ENCODE assay signal across 14 mouse cellular contexts in the genomic region with DNA sequence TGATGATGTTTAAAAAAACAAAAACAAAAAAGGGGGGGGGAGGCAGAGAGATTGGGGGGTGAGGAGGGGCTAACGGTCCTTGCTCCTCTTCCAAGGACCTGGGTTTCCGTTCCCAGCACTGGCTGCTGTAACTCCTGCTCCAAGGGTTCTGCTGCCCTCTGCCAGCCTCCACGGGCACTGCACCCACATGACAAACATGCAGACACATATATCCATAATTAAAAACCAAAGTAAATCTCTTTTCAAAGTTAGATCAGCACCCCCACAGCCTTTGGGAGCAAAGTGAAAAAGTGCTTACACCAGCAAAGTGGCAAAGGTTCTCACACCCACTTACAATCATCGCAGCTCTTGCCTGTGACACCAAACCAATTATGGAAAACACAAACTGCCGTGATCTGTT. TPM values are rescaled to one million over a fixed set of nuclear protein-coding genes. Genes with fewer than 3 reads are reported as not detected.
A peak's percentile ranks its signal among the peaks of the same experiment; 100 is the strongest.
DNase-seq lines count a peak whose midpoint lies in the region; ATAC-seq and TF ChIP-seq lines count a peak whose summit lies in the region.
"Had no signal": no experiment of that assay in that cellular context is flagged by ENCODE, and none has a peak within 500 bp of the region (broad histone marks: within the 10 kb centered on the region; RNA-seq: fewer than 3 reads in every experiment).

No protein-coding gene starts in this region.

- no peak for ATAC-seq in kidney, postnatal 0 days (replicated peaks; ENCODE audit: low FRiP score, low read depth)
- no peak for ATAC-seq in kidney, embryonic 15.5 days (replicated peaks; ENCODE audit: low FRiP score)

- TF ChIP-seq POLR2A in thymus, adult 2 months (IDR thresholded peaks at IDR 0.05; ENCODE audit: control insufficient read depth, extremely low read depth, insufficient read depth, low read length, poor library complexity): no peak
- no peak for TF ChIP-seq POLR2A in MEL (IDR thresholded peaks at IDR 0.05; ENCODE audit: control insufficient read depth in 1 of 2, insufficient read depth in 1 of 2, low read depth in 1 of 2, low read length in 2 of 2, poor library complexity in 1 of 2)
- TF ChIP-seq POLR2A in small intestine, adult 2 months (IDR thresholded peaks at IDR 0.05; ENCODE audit: low read depth, low read length): no peak

- H3K4me1 ChIP-seq in kidney, postnatal 0 days (replicated peaks; ENCODE audit: insufficient read depth, low read length): no peaks in the 10 kb centered on the region
- peaks cover 45% of the 10 kb centered on the region for H3K4me1 ChIP-seq in kidney, embryonic 15.5 days
- peaks cover 9% of the 10 kb centered on the region for H3K4me1 ChIP-seq in thymus, adult 2 months (replicated peaks; ENCODE audit: control insufficient read depth, insufficient read depth, low read length)
- H3K4me1 ChIP-seq in MEL (ENCODE audit: control insufficient read depth in 1 of 2, insufficient read depth in 2 of 2, low read length in 2 of 2): peaks cover 10 to 19% of the 10 kb centered on the region in 2 experiments
- peaks cover 8% of the 10 kb centered on the region; the same call in 1 of the 2 replicates for H3K4me1 ChIP-seq in small intestine, adult 2 months (ENCODE audit: control insufficient read depth, insufficient read depth, insufficient read length, low read length)
- H3K4me1 ChIP-seq: neural tube, embryonic 15.5 days had no signal

- peak; percentile 34 for TF ChIP-seq RAD21 in MEL (IDR thresholded peaks at IDR 0.05; ENCODE audit: low read depth, low read length)

- no peak overlapping the region for H3K27ac ChIP-seq in kidney, postnatal 0 days
- H3K27ac ChIP-seq in kidney, embryonic 15.5 days: no peak overlapping the region
- H3K27ac ChIP-seq in thymus, adult 2 months (ENCODE audit: control insufficient read depth, insufficient read depth, low read length): no peak overlapping the region
- H3K27ac ChIP-seq in MEL (ENCODE audit: control insufficient read depth, low read depth, low read length): no peak overlapping the region
- no peak overlapping the region for H3K27ac ChIP-seq in small intestine, adult 2 months (ENCODE audit: insufficient read depth, low read depth, low read length)
- H3K27ac ChIP-seq: liver, embryonic 15.5 days; neural tube, embryonic 15.5 days had no signal

- no peaks in the 10 kb centered on the region for H3K27me3 ChIP-seq in kidney, postnatal 0 days (ENCODE audit: insufficient read depth, low read length)
- H3K27me3 ChIP-seq in kidney, embryonic 15.5 days: no peaks in the 10 kb centered on the region
- H3K27me3 ChIP-seq in thymus, adult 2 months (ENCODE audit: control insufficient read depth, insufficient read depth, low read length): no peaks in the 10 kb centered on the region
- H3K27me3 ChIP-seq in MEL (ENCODE audit: control insufficient read depth in 1 of 2, insufficient read depth in 2 of 2, low read length in 2 of 2): no peaks in the 10 kb centered on the region
- no peaks in the 10 kb centered on the region for H3K27me3 ChIP-seq in small intestine, adult 2 months (ENCODE audit: control insufficient read depth, insufficient read depth, low read length)
- H3K27me3 ChIP-seq: liver, embryonic 15.5 days; neural tube, embryonic 15.5 days had no signal

- H3K4me3 ChIP-seq in kidney, postnatal 0 days (replicated peaks; ENCODE audit: low read depth, low read length): no peak overlapping the region
- no peak overlapping the region for H3K4me3 ChIP-seq in kidney, embryonic 15.5 days (replicated peaks)
- no peak overlapping the region for H3K4me3 ChIP-seq in thymus, adult 2 months (ENCODE audit: control insufficient read depth, insufficient read depth, low read length)
- H3K4me3 ChIP-seq in MEL (ENCODE audit: control insufficient read depth in 1 of 2, insufficient read depth in 1 of 2, low read depth in 2 of 2, low read length in 2 of 2): no peak overlapping the region
- H3K4me3 ChIP-seq in small intestine, adult 2 months (ENCODE audit: low read depth, low read length): no peak overlapping the region
- H3K4me3 ChIP-seq: erythroblast, embryonic 14.5 days; liver, embryonic 15.5 days; neural tube, embryonic 15.5 days had no signal

- H3K36me3 ChIP-seq in kidney, postnatal 0 days (ENCODE audit: insufficient read depth, low read length): no peaks in the 10 kb centered on the region
- H3K36me3 ChIP-seq in kidney, embryonic 15.5 days: 0 out of 2 replicates have a peak, but pooled peaks cover 5% of the 10 kb centered on the region
- peaks cover 9% of the 10 kb centered on the region for H3K36me3 ChIP-seq in thymus, adult 2 months (ENCODE audit: control insufficient read depth, insufficient read depth, low read length)
- peaks cover 0 to 17% of the 10 kb centered on the region in 2 experiments; a peak in 3 of 4 replicates for H3K36me3 ChIP-seq in MEL (ENCODE audit: control insufficient read depth in 1 of 2, insufficient read depth in 2 of 2, low read length in 2 of 2)
- H3K36me3 ChIP-seq in small intestine, adult 2 months (ENCODE audit: control insufficient read depth, insufficient read depth, low read length): 0 out of 2 replicates have a peak, but pooled peaks cover 3% of the 10 kb centered on the region
- H3K36me3 ChIP-seq: liver, embryonic 15.5 days had no signal

- no peak for TF ChIP-seq EP300 in MEL (IDR thresholded peaks at IDR 0.05; ENCODE audit: low read depth in 1 of 2, low read length in 2 of 2)

- no peak overlapping the region for H3K9ac ChIP-seq in kidney, postnatal 0 days (ENCODE audit: low read depth, low read length)
- H3K9ac ChIP-seq in kidney, embryonic 15.5 days: no peak overlapping the region
- H3K9ac ChIP-seq in MEL (ENCODE audit: control insufficient read depth, low read depth, low read length, poor library complexity, severe bottlenecking): no peak overlapping the region
- H3K9ac ChIP-seq: liver, embryonic 15.5 days; neural tube, embryonic 15.5 days had no signal

- TF ChIP-seq CTCF in kidney, postnatal 0 days (IDR thresholded peaks at IDR 0.05; ENCODE audit: low read depth): peak; percentile 41
- TF ChIP-seq CTCF in thymus, adult 2 months (IDR thresholded peaks at IDR 0.05; ENCODE audit: borderline replicate concordance, control insufficient read depth, extremely low read depth, insufficient read depth, low read length, poor library complexity): 0 out of 2 replicates have a peak, but pooled peaks have one; percentile 23
- peak; percentile 40 to 70 (median 49); a peak in 5 of 6 replicates for TF ChIP-seq CTCF in MEL (IDR thresholded peaks at IDR 0.05 in 2 of 3, conservative IDR thresholded peaks at IDR 0.05 in 1 of 3; ENCODE audit: control insufficient read depth in 1 of 3, insufficient read depth in 1 of 3, low read depth in 2 of 3, low read length in 3 of 3, poor library complexity in 1 of 3, severe bottlenecking in 1 of 3)
- peak; percentile 52; the same call in 1 of the 2 replicates for TF ChIP-seq CTCF in small intestine, adult 2 months (IDR thresholded peaks at IDR 0.05; ENCODE audit: extremely low read depth, insufficient read length, insufficient replicate concordance, low read depth, low read length)

- H3K4me2 ChIP-seq in kidney, postnatal 0 days (ENCODE audit: low read length): no peak overlapping the region
- H3K4me2 ChIP-seq in kidney, embryonic 15.5 days: no peak overlapping the region
- H3K4me2 ChIP-seq: liver, embryonic 15.5 days; neural tube, embryonic 15.5 days had no signal

- no peak for DNase-seq in kidney, postnatal 0 days (ENCODE audit: low spot score)
- no peak for DNase-seq in thymus, adult 2 months
- DNase-seq in thymus, postnatal 10 days (ENCODE audit: low spot score in 2 of 2): no peak
- DNase-seq in MEL (ENCODE audit: low read depth, low spot score): peak; percentile 45
- no peak for DNase-seq in adrenal gland, adult 18-20 months (ENCODE audit: low spot score in 2 of 2)
- DNase-seq in cerebellum, adult 8-10 months: no peak
- DNase-seq: adrenal gland, adult 8-10 months; kidney, postnatal 4 days; right cerebral cortex, adult 18-20 months had no signal

- H3K79me2 ChIP-seq in MEL (ENCODE audit: control insufficient read depth, insufficient read depth, low read length, poor library complexity): no peaks in the 10 kb centered on the region

- 92% methylated on average over 5 of the region's 5 CpGs for WGBS in kidney, postnatal 0 days
- 93% methylated on average over 5 of the region's 5 CpGs for WGBS in kidney, embryonic 15.5 days
- over 99% methylated on average over 5 of the region's 5 CpGs for WGBS in thymus, adult 2 months
- 95% methylated on average over 5 of the region's 5 CpGs for WGBS in small intestine, adult 2 months

- no peaks in the 10 kb centered on the region for H3K9me3 ChIP-seq in kidney, postnatal 0 days (replicated peaks; ENCODE audit: low read length)
- H3K9me3 ChIP-seq in kidney, embryonic 15.5 days (replicated peaks): no peaks in the 10 kb centered on the region
- no peaks in the 10 kb centered on the region for H3K9me3 ChIP-seq in MEL (replicated peaks; ENCODE audit: insufficient read depth, low read length)
- H3K9me3 ChIP-seq: liver, embryonic 15.5 days; neural tube, embryonic 15.5 days had no signal

TF ChIP-seq in MEL, 35 proteins besides CTCF, POLR2A, EP300 and RAD21:
- TF ChIP-seq TCF12 (IDR thresholded peaks at IDR 0.05; ENCODE audit: low read depth, low read length): no peak
- peak; percentile 48 for TF ChIP-seq SMC3 (IDR thresholded peaks at IDR 0.05; ENCODE audit: low read depth, low read length)
- 0 out of 2 replicates have a peak, but pooled peaks have one; percentile 18 for TF ChIP-seq ZC3H11A (IDR thresholded peaks at IDR 0.05; ENCODE audit: low read depth, low read length)

RNA-seq across cellular contexts. Expression of gene Fryl, which starts 57.7 kb away (rescaled TPM):
- polyA plus RNA-seq in kidney, postnatal 0 days (2015; fragmentation: Nextera tagmentation; extraction: Ambion mirVana): 20.6 and 22.6 TPM in 2 replicates
- 34.4 and 34.8 TPM in 2 replicates for polyA plus RNA-seq in kidney, embryonic 15.5 days (2015; fragmentation: Nextera tagmentation; extraction: Ambion mirVana)
- 107 and 147 TPM in 2 replicates for polyA plus RNA-seq in thymus, adult 2 months (2012; rRNA removed)
- 18.8 and 21.5 TPM in 2 replicates for total RNA-seq in MEL (2012; rRNA removed)
- 100 to 1,000 TPM in 1 of 2 experiments, 10 to 100 TPM in 1; 39.7 to 188 TPM for polyA plus RNA-seq in MEL (2012; ENCODE audit: insufficient read depth in 1 of 2, insufficient read length in 2 of 2, low read depth in 1 of 2, low replicate concordance in 2 of 2, missing spikeins in 1 of 2)
- 44.6 and 104 TPM in 2 replicates for polyA plus RNA-seq in small intestine, adult 2 months (2012; rRNA removed)
- 10 to 100 TPM; 28.9 to 32.8 TPM for total RNA-seq in adrenal gland, adult 18-20 months (2021)
